Mouse (Mus musculus) heart, embryonic 12.5 days (tissue): Measurements from ENCODE around the gene Clic1. TPM values are rescaled to one million over a fixed set of nuclear protein-coding genes. Genes with fewer than 3 reads are reported as not detected.

Experiments
- polyA plus RNA-seq: library from polyadenylated mRNA; unstranded; fragments of >200 nt; fragmentation: Nextera tagmentation; extraction: Ambion mirVana; gene quantifications from 2 replicates; pipeline ENCODE4 v1.2.1, GENCODE M21; 2016

Clic1 gene
- polyA plus RNA-seq, 1 experiment from 2014 or later: 349 TPM

Other genes with a start within 250 kb of the Clic1 start
- gene Cyp21a1, start 245.4 kb upstream of the Clic1 start, polyA plus RNA-seq: 0.15 TPM in 1 of 2 replicates, not detected in the other
- gene Stk19, start 213.0 kb upstream of the Clic1 start, polyA plus RNA-seq: 18.2 and 19.6 TPM in 2 replicates
- 37.2 and 39.9 TPM in 2 replicates for gene Dxo, start 212.9 kb upstream of the Clic1 start, polyA plus RNA-seq
- gene Skiv2l, start 199.8 kb upstream of the Clic1 start, polyA plus RNA-seq: 35.3 and 39.5 TPM in 2 replicates
- 73.7 and 81.3 TPM in 2 replicates for gene Nelfe, start 199.6 kb upstream of the Clic1 start, polyA plus RNA-seq
- 1.1 and 2.2 TPM in 2 replicates for gene Cfb, start 187.4 kb upstream of the Clic1 start, polyA plus RNA-seq
- gene Zbtb12, start 170.5 kb upstream of the Clic1 start, polyA plus RNA-seq: 2.6 and 2.8 TPM in 2 replicates
- not detected in 2 replicates for gene Gm20547, start 167.9 kb upstream of the Clic1 start, polyA plus RNA-seq
- gene C2, start 151.7 kb upstream of the Clic1 start, polyA plus RNA-seq: 0.24 and 0.35 TPM in 2 replicates
- 49.1 and 51.6 TPM in 2 replicates for gene Ehmt2, start 151.5 kb upstream of the Clic1 start, polyA plus RNA-seq
- gene Slc44a4, start 135.5 kb upstream of the Clic1 start, polyA plus RNA-seq: 0.08 TPM in 1 of 2 replicates, not detected in the other
- 20.8 and 21.5 TPM in 2 replicates for gene Neu1, start 118.7 kb upstream of the Clic1 start, polyA plus RNA-seq
- 0.12 and 0.13 TPM in 2 replicates for gene Hspa1b, start 90.7 kb upstream of the Clic1 start, polyA plus RNA-seq
- not detected in 2 replicates for gene Gm20481, start 80.1 kb upstream of the Clic1 start, polyA plus RNA-seq
- 6.2 and 6.4 TPM in 2 replicates for gene Hspa1a, start 77.8 kb upstream of the Clic1 start, polyA plus RNA-seq
- gene Hspa1l, start 77.3 kb upstream of the Clic1 start, polyA plus RNA-seq: 2.9 and 3.1 TPM in 2 replicates
- 143 and 145 TPM in 2 replicates for gene Lsm2, start 68.1 kb upstream of the Clic1 start, polyA plus RNA-seq
- 82.6 TPM in 2 replicates for gene Vars, start 49.0 kb upstream of the Clic1 start, polyA plus RNA-seq
- gene Vwa7, start 33.4 kb upstream of the Clic1 start, polyA plus RNA-seq: 0.32 and 0.37 TPM in 2 replicates
- gene Sapcd1, start 21.9 kb upstream of the Clic1 start, polyA plus RNA-seq: 2.4 and 2.6 TPM in 2 replicates
- gene Msh5, start 3.2 kb upstream of the Clic1 start, polyA plus RNA-seq: 3.5 and 4.9 TPM in 2 replicates
- gene Ddah2, start 9.1 kb downstream of the Clic1 start, polyA plus RNA-seq: 192 and 205 TPM in 2 replicates
- 0.27 TPM in 1 of 2 replicates, not detected in the other for gene Ly6g6c, start 15.4 kb downstream of the Clic1 start, polyA plus RNA-seq
- 1.2 and 2.0 TPM in 2 replicates for gene Mpig6b, start 16.2 kb downstream of the Clic1 start, polyA plus RNA-seq
- gene Ly6g6e, start 26.9 kb downstream of the Clic1 start, polyA plus RNA-seq: 0.24 and 0.40 TPM in 2 replicates
- gene Ly6g6d, start 28.1 kb downstream of the Clic1 start, polyA plus RNA-seq: 1.8 and 2.2 TPM in 2 replicates
- 1.1 and 1.5 TPM in 2 replicates for gene Ly6g6f, start 35.6 kb downstream of the Clic1 start, polyA plus RNA-seq
- gene Abhd16a, start 39.3 kb downstream of the Clic1 start, polyA plus RNA-seq: 58.9 and 65.1 TPM in 2 replicates
- gene Ly6g5c, start 58.3 kb downstream of the Clic1 start, polyA plus RNA-seq: not detected in 2 replicates
- 0.32 and 0.38 TPM in 2 replicates for gene Ly6g5b, start 65.5 kb downstream of the Clic1 start, polyA plus RNA-seq
- 11.1 and 15.1 TPM in 2 replicates for gene Gpank1, start 71.5 kb downstream of the Clic1 start, polyA plus RNA-seq
- 190 and 207 TPM in 2 replicates for gene Csnk2b, start 72.1 kb downstream of the Clic1 start, polyA plus RNA-seq
- 8.6 and 8.7 TPM in 2 replicates for gene D17H6S53E, start 76.4 kb downstream of the Clic1 start, polyA plus RNA-seq
- gene Apom, start 82.1 kb downstream of the Clic1 start, polyA plus RNA-seq: 1.3 and 8.3 TPM in 2 replicates
- gene Bag6, start 85.2 kb downstream of the Clic1 start, polyA plus RNA-seq: 56.1 and 61.6 TPM in 2 replicates
- gene Prrc2a, start 114.9 kb downstream of the Clic1 start, polyA plus RNA-seq: 132 and 148 TPM in 2 replicates
- gene Aif1, start 126.1 kb downstream of the Clic1 start, polyA plus RNA-seq: 4.3 and 4.4 TPM in 2 replicates
- 3.3 and 5.2 TPM in 2 replicates for gene Lst1, start 138.5 kb downstream of the Clic1 start, polyA plus RNA-seq
- gene Ltb, start 144.5 kb downstream of the Clic1 start, polyA plus RNA-seq: 0.14 and 0.31 TPM in 2 replicates
- gene Tnf, start 152.0 kb downstream of the Clic1 start, polyA plus RNA-seq: 0.12 TPM in 1 of 2 replicates, not detected in the other
- gene Lta, start 155.4 kb downstream of the Clic1 start, polyA plus RNA-seq: not detected in 2 replicates
- gene Gm16181, start 170.9 kb downstream of the Clic1 start, polyA plus RNA-seq: 0.55 TPM in 1 of 2 replicates, not detected in the other
- gene Atp6v1g2, start 183.7 kb downstream of the Clic1 start, polyA plus RNA-seq: 10.0 and 12.5 TPM in 2 replicates
- gene Nfkbil1, start 185.8 kb downstream of the Clic1 start, polyA plus RNA-seq: 9.0 and 9.8 TPM in 2 replicates
- gene Ddx39b, start 191.8 kb downstream of the Clic1 start, polyA plus RNA-seq: 282 and 285 TPM in 2 replicates
- gene H2-D1, start 212.8 kb downstream of the Clic1 start, polyA plus RNA-seq: 30.2 and 32.8 TPM in 2 replicates